Mouse (Mus musculus) lung, postnatal 0 days (tissue): ENCODE data around the gene Mpig6b.

Experiments used
- CTCF ChIP-seq: IDR thresholded peaks from 2 replicates; pipeline ENCODE4 v1.5.1; 2016; ENCODE audit warnings: antibody characterized with exemption, mild to moderate bottlenecking
- EP300 ChIP-seq: IDR thresholded peaks from 2 replicates; pipeline ENCODE4 v1.6.1; 2016; ENCODE audit warnings: antibody characterized with exemption, mild to moderate bottlenecking, control low read depth

GRCm38 (mm10) chr17:35018171-35018570 is 47.8 kb downstream of the Mpig6b start:
- TF ChIP-seq CTCF (no peak), EP300 (no peak)
